Mouse (Mus musculus) heart, embryonic 11.5 days (tissue): ENCODE measurements at regions not wholly inside any gene's neighbourhood (a gene's known extent, or its start where the extent isn't known, plus 50 kb on each side); places are given as distances from the start of the nearest gene placed in this dataset.
"Not testable (repeated sequence)": the region's sequence is repeated elsewhere in the genome, so short reads cannot be mapped to it uniquely, and the experiment has no call there.

ENCODE experiments used
- ATAC-seq: fragments of 200-750 bp; cut with Nextera tagmentation; replicated peaks from 2 replicates; pipeline ENCODE4 v1.8.0; 2017; ENCODE audit warnings: moderate library complexity; ENCODE audit not compliant: insufficient number of reproducible peaks, low FRiP score, low TSS enrichment
- H3K27ac ChIP-seq: fragments of 300-500 bp; sonication (generic); 2 replicates; pipeline ENCODE4 v1.5.1; 2014; ENCODE audit warnings: mild to moderate bottlenecking, low read depth, low read length
- H3K27me3 ChIP-seq: fragments of 300-500 bp; sonication (generic); 2 replicates; pipeline ENCODE4 v1.6.1; 2014; ENCODE audit warnings: mild to moderate bottlenecking, low read length, mixed read lengths; ENCODE audit not compliant: control insufficient read depth, insufficient read depth
- H3K36me3 ChIP-seq: fragments of 300-500 bp; sonication (generic); 2 replicates; pipeline ENCODE4 v1.6.1; 2014; ENCODE audit warnings: mild to moderate bottlenecking, low read length, moderate library complexity, mixed read lengths; ENCODE audit not compliant: control insufficient read depth, insufficient read depth
- H3K4me1 ChIP-seq: fragments of 300-500 bp; sonication (generic); 2 replicates; pipeline ENCODE4 v1.6.1; 2014; ENCODE audit warnings: low read length; ENCODE audit not compliant: control insufficient read depth, insufficient read depth
- H3K4me2 ChIP-seq: fragments of 300-500 bp; sonication (generic); 2 replicates; pipeline ENCODE4 v1.6.1; 2014; ENCODE audit warnings: mild to moderate bottlenecking, moderate library complexity
- H3K4me3 ChIP-seq: fragments of 300-500 bp; sonication (generic); 2 replicates; pipeline ENCODE4 v1.5.1; 2014; ENCODE audit warnings: low read depth, low read length
- H3K9ac ChIP-seq: fragments of 300-500 bp; sonication (generic); 2 replicates; pipeline ENCODE4 v1.6.1; 2014; ENCODE audit warnings: mild to moderate bottlenecking, low read depth, low read length, moderate library complexity
- H3K9me3 ChIP-seq: fragments of 300-500 bp; sonication (generic); replicated peaks from 2 replicates; pipeline ENCODE4 v1.6.1; 2016; ENCODE audit warnings: low read length; ENCODE audit not compliant: control insufficient read depth
- WGBS: fragments of 180-500 bp; shearing (Covaris S2); extraction: QIAGEN DNeasy Blood & Tissue Kit; methylation state at CpG from one replicate; pipeline ENCODE4 v1.1.7; 2014; ENCODE audit not compliant: insufficient replicate concordance; 5-methylcytosine and 5-hydroxymethylcytosine counted together

- H3K4me3 ChIP-seq = no peak overlapping the region
- H3K27ac ChIP-seq = no peak overlapping the region
- H3K36me3 ChIP-seq = no peaks in the 10 kb centered on the region
- no peak for ATAC-seq
- H3K9ac ChIP-seq = no peak overlapping the region
- no peaks in the 10 kb centered on the region for H3K9me3 ChIP-seq
- no peak overlapping the region for H3K4me2 ChIP-seq
- H3K27me3 ChIP-seq = no peaks in the 10 kb centered on the region
- H3K4me1 ChIP-seq = no peaks in the 10 kb centered on the region
- 68% methylated on average over 7 of the region's 7 CpGs for WGBS
Observed at GRCm38 (mm10) chr11:16627294-16628085, 119.2 kb upstream of the Sec61g start.

- Histone ChIP-seq H3K4me2 (no peak overlapping the region), H3K9me3 (no peaks in the 10 kb centered on the region), H3K4me1 (no peaks in the 10 kb centered on the region), H3K9ac (no peak overlapping the region), H3K4me3 (no peak overlapping the region), H3K27me3 (no peaks in the 10 kb centered on the region), H3K27ac (no peak overlapping the region), H3K36me3 (no peaks in the 10 kb centered on the region)
- WGBS = 52% methylated on average over 1 of the region's 1 CpGs
- ATAC-seq = no peak
Observed at GRCm38 (mm10) chr11:16629410-16630129, 121.3 kb upstream of the Sec61g start.

GRCm38 (mm10) chr11:16635796-16636195 lies 116.2 kb upstream of the Egfr start:
- not testable (repeated sequence) for H3K4me2 ChIP-seq, ATAC-seq, H3K9me3 ChIP-seq, H3K9ac ChIP-seq, H3K4me1 ChIP-seq, H3K4me3 ChIP-seq, H3K36me3 ChIP-seq, H3K27me3 ChIP-seq, H3K27ac ChIP-seq
- 91% methylated on average over 11 of the region's 11 CpGs for WGBS

- ATAC-seq = no peak
- Histone ChIP-seq H3K27ac (no peak overlapping the region), H3K4me2 (no peak overlapping the region), H3K4me3 (no peak overlapping the region), H3K9ac (no peak overlapping the region), H3K27me3 (no peaks in the 10 kb centered on the region), H3K9me3 (no peaks in the 10 kb centered on the region), H3K36me3 (no peaks in the 10 kb centered on the region), H3K4me1 (no peaks in the 10 kb centered on the region)
- 80% methylated on average over 2 of the region's 2 CpGs for WGBS
Observed at GRCm38 (mm10) chr11:16637679-16638078, 114.3 kb upstream of the Egfr start.

- no peak overlapping the region for H3K27ac ChIP-seq
- no peak overlapping the region for H3K4me2 ChIP-seq
- ATAC-seq = no peak
- 73% methylated on average over 4 of the region's 4 CpGs for WGBS
- H3K36me3 ChIP-seq = no peaks in the 10 kb centered on the region
- H3K4me3 ChIP-seq = no peak overlapping the region
- H3K9ac ChIP-seq = no peak overlapping the region
- H3K4me1 ChIP-seq = no peaks in the 10 kb centered on the region
- H3K27me3 ChIP-seq = no peaks in the 10 kb centered on the region
- no peaks in the 10 kb centered on the region for H3K9me3 ChIP-seq
Observed at GRCm38 (mm10) chr11:16638349-16638748, 113.7 kb upstream of the Egfr start.

- Histone ChIP-seq H3K4me2 (no peak overlapping the region), H3K9ac (no peak overlapping the region), H3K9me3 (no peaks in the 10 kb centered on the region), H3K27me3 (no peaks in the 10 kb centered on the region), H3K4me1 (no peaks in the 10 kb centered on the region), H3K36me3 (no peaks in the 10 kb centered on the region), H3K27ac (no peak overlapping the region), H3K4me3 (no peak overlapping the region)
- no peak for ATAC-seq
Observed at GRCm38 (mm10) chr11:16649599-16649998, 102.4 kb upstream of the Egfr start.

- H3K9ac ChIP-seq = no peak overlapping the region
- no peaks in the 10 kb centered on the region for H3K9me3 ChIP-seq
- 86% methylated on average over 3 of the region's 3 CpGs for WGBS
- H3K36me3 ChIP-seq = no peaks in the 10 kb centered on the region
- no peaks in the 10 kb centered on the region for H3K27me3 ChIP-seq
- ATAC-seq = no peak
- no peak overlapping the region for H3K4me3 ChIP-seq
- H3K4me1 ChIP-seq = no peaks in the 10 kb centered on the region
- no peak overlapping the region for H3K4me2 ChIP-seq
- no peak overlapping the region for H3K27ac ChIP-seq
Observed at GRCm38 (mm10) chr11:16663806-16664205, 88.2 kb upstream of the Egfr start.

- H3K9ac ChIP-seq = no peak overlapping the region
- no peaks in the 10 kb centered on the region for H3K9me3 ChIP-seq
- WGBS = 82% methylated on average over 4 of the region's 4 CpGs
- H3K4me3 ChIP-seq = no peak overlapping the region
- no peak for ATAC-seq
- no peak overlapping the region for H3K27ac ChIP-seq
- H3K4me1 ChIP-seq = no peaks in the 10 kb centered on the region
- no peaks in the 10 kb centered on the region for H3K36me3 ChIP-seq
- no peaks in the 10 kb centered on the region for H3K27me3 ChIP-seq
- H3K4me2 ChIP-seq = no peak overlapping the region
Observed at GRCm38 (mm10) chr11:16669453-16670251, 82.4 kb upstream of the Egfr start.
